Mouse (Mus musculus) ES-E14 (cell line): ENCODE measurements around the gene Ace3.

Experiments
- CHD2 ChIP-seq: IDR thresholded peaks from 2 replicates; pipeline ENCODE4 v1.6.1; 2014; ENCODE audit warnings: mild to moderate bottlenecking, low read depth, low read length, inconsistent platforms
- ZNF384 ChIP-seq: IDR thresholded peaks from 2 replicates; pipeline ENCODE4 v1.6.1; 2012; ENCODE audit warnings: low read depth, low read length, inconsistent platforms

- no peak for TF ChIP-seq CHD2
- TF ChIP-seq ZNF384: no peak
These were observed 10.1 kb downstream of the Ace3 start for GRCm38 (mm10) chr11:106004576-106004975.
